Mouse (Mus musculus): ENCODE results near the gene Oscp1. TPM values are rescaled to one million over a fixed set of nuclear protein-coding genes. Genes with fewer than 3 reads are reported as not detected.

Gene Oscp1
- total and polyA plus RNA-seq, 3 experiments = 3.9 to 6.7 (median 5.0) TPM

DNA sequence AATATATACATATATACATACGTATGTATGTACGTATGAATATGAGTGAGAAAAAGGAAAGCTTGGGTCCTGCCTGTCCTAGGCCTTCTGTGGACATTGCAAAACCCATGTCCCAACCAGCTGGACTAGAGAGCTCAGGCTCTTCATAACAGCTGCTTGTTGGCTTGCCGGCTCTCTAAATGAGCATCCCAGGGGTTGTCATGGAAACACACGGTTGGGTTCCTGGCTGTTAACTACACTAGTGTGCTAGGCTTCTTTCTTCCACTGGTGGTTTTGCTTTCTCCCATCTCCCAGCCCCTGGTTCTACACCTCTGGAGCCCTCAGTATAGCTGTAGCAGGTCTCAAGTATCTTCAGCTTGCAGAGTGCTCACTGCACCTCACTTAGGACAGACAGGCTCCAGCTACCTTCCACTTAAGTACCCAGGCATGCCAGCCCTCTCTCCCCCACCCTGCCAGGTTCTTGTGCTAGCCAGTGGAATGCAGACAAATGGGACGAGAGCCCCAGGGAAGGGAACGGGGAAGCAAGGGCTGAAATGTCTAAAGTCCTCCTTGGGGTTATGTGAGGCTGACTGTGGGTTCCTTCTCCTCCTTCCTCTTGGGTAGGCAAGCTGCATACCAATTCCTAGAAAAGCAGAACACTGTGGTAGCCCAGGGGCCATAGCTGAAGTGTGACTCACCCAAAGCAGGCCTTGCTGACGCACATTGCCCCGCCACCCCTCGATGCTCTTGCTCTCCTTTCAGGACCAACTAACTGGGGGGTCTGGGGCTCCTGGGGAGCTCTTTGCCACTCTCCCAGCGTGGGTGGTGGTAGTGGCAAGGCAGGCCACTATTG lies 73.1 kb downstream of the Oscp1 start:
- TF ChIP-seq CHD2 (IDR thresholded peaks at IDR 0.05; ENCODE audit: low read length) (no peak), ELF1 (IDR thresholded peaks at IDR 0.05; ENCODE audit: low read depth, low read length) (no peak), ZNF384 (IDR thresholded peaks at IDR 0.05; ENCODE audit: low read depth, low read length) (no peak), CHD1 (IDR thresholded peaks at IDR 0.05; ENCODE audit: low read depth, low read length) (no peak), JUN (IDR thresholded peaks at IDR 0.05; ENCODE audit: insufficient read depth, low read depth, low read length) (no peak), JUND (conservative IDR thresholded peaks at IDR 0.05; ENCODE audit: low read depth, low read length) (no peak), CTCF (conservative IDR thresholded peaks at IDR 0.05 in 1 of 2, IDR thresholded peaks at IDR 0.05 in 1 of 2; ENCODE audit: low read depth in 2 of 2, low read length in 2 of 2) (no peak), RCOR1 (conservative IDR thresholded peaks at IDR 0.05; ENCODE audit: low read depth, low read length) (no peak), HCFC1 (IDR thresholded peaks at IDR 0.05; ENCODE audit: low read depth, low read length) (no peak), NELFE (IDR thresholded peaks at IDR 0.05; ENCODE audit: low read depth, low read length) (no peak), PAX5 (IDR thresholded peaks at IDR 0.05; ENCODE audit: low read length) (no peak), MAFK (IDR thresholded peaks at IDR 0.05; ENCODE audit: insufficient replicate concordance, low read length) (no peak), KAT2A (IDR thresholded peaks at IDR 0.05; ENCODE audit: insufficient replicate concordance, low read length) (no peak), ZKSCAN1 (IDR thresholded peaks at IDR 0.05; ENCODE audit: borderline replicate concordance, low read depth, low read length) (no peak), POLR2A (IDR thresholded peaks at IDR 0.05; ENCODE audit: low read depth, low read length) (no peak)
- Histone ChIP-seq H3K79me2 (replicated peaks; ENCODE audit: control insufficient read depth, extremely low read depth, insufficient read depth, poor library complexity, severe bottlenecking) (no peaks in the 10 kb centered on the region), H3K4me1 (ENCODE audit: control insufficient read depth in 1 of 2, insufficient read depth in 2 of 2) (peaks cover 0 to 6% of the 10 kb centered on the region in 2 experiments; a peak in 2 of 4 replicates), H3K27me3 (replicated peaks) (no peaks in the 10 kb centered on the region), H3K9me3 (replicated peaks; ENCODE audit: low read length) (no peaks in the 10 kb centered on the region), H3K4me3 (replicated peaks in 1 of 3; ENCODE audit: low read depth in 2 of 3, low read length in 2 of 3, poor library complexity in 1 of 3) (no peak overlapping the region), H3K9ac (ENCODE audit: insufficient read depth, low read depth) (no peak overlapping the region), H3K27ac (ENCODE audit: insufficient read depth, low read depth) (no peak overlapping the region), H3K36me3 (replicated peaks in 1 of 2; ENCODE audit: control insufficient read depth in 1 of 2, insufficient read depth in 1 of 2, low read length in 1 of 2) (peaks cover 83 to 92% of the 10 kb centered on the region in 2 experiments), H3K4me2 (ENCODE audit: insufficient read depth, low read depth, poor library complexity, severe bottlenecking) (no peak overlapping the region)
- dilution Hi-C loops (cut with MboI; ENCODE audit: extremely low pct_ligation_motif_present, extremely low pct_unique_long_range_greater_than_20kb, low sequenced_read_pairs) = no loop called here
- no peak for DNase-seq (ENCODE audit: extremely low read depth)
- in situ Hi-C loops (cut with MboI; ENCODE audit: low pct_ligation_motif_present, low pct_unique_long_range_greater_than_20kb, low sequenced_read_pairs) = no loop called here

DNA sequence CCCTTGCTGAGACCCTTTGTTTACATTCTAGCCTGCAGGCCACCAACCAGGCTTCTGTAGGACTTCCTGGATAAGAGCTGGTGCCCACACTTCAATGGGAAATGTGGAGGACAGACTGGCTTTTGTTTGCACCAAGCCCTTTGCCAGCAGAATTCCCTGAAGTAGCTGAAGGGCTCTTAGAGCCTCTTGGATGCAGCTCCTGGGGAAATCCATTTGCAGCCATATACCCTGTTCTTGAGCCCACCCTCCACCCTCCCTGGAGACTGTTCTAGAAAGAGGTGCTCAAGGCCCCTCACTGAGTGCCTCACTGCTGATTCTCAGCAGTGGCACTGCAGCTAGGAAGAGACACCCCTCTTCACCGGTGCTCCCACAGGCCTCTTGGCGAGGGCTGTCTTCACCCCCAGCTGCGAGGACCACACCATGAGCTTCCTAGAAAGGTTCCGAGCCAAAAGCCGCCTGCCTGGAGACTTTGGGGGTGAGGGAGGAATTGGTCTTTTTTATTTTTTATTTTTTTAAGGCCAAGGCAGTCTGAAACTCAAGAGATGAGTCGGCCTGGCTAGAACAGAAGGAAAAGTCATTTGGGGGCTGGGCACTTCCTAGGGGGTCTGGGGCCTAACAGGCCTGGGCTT lies 74.4 kb downstream of the Oscp1 start:
- in situ Hi-C loops (cut with MboI; ENCODE audit: low pct_ligation_motif_present, low pct_unique_long_range_greater_than_20kb, low sequenced_read_pairs) (no loop called here), dilution Hi-C loops (cut with MboI; ENCODE audit: extremely low pct_ligation_motif_present, extremely low pct_unique_long_range_greater_than_20kb, low sequenced_read_pairs) (no loop called here)
- TF ChIP-seq JUND (conservative IDR thresholded peaks at IDR 0.05; ENCODE audit: low read depth, low read length) (no peak), MAX (IDR thresholded peaks at IDR 0.05; ENCODE audit: low read length) (no peak), POLR2AphosphoS2 (IDR thresholded peaks at IDR 0.05; ENCODE audit: low read depth, low read length) (no peak), E2F4 (IDR thresholded peaks at IDR 0.05; ENCODE audit: insufficient replicate concordance, low read depth, low read length) (no peak), MAZ (IDR thresholded peaks at IDR 0.05; ENCODE audit: low read depth, low read length) (no peak), NELFE (IDR thresholded peaks at IDR 0.05; ENCODE audit: low read depth, low read length) (no peak), TCF12 (IDR thresholded peaks at IDR 0.05; ENCODE audit: low read depth, low read length) (no peak), CHD1 (IDR thresholded peaks at IDR 0.05; ENCODE audit: low read depth, low read length) (no peak), ZKSCAN1 (IDR thresholded peaks at IDR 0.05; ENCODE audit: borderline replicate concordance, low read depth, low read length) (no peak), ZNF384 (IDR thresholded peaks at IDR 0.05; ENCODE audit: low read depth, low read length) (no peak), CTCF (conservative IDR thresholded peaks at IDR 0.05 in 1 of 2, IDR thresholded peaks at IDR 0.05 in 1 of 2; ENCODE audit: low read depth in 2 of 2, low read length in 2 of 2) (no peak), IRF4 (IDR thresholded peaks at IDR 0.05; ENCODE audit: low read depth, low read length) (no peak), USF1 (IDR thresholded peaks at IDR 0.05; ENCODE audit: low read depth, low read length) (no peak), TBP (conservative IDR thresholded peaks at IDR 0.05; ENCODE audit: low read depth, low read length) (no peak)
- Histone ChIP-seq H3K27ac (ENCODE audit: insufficient read depth, low read depth) (no peak overlapping the region), H3K27me3 (replicated peaks) (no peaks in the 10 kb centered on the region), H3K79me2 (replicated peaks; ENCODE audit: control insufficient read depth, extremely low read depth, insufficient read depth, poor library complexity, severe bottlenecking) (no peaks in the 10 kb centered on the region), H3K9me3 (replicated peaks; ENCODE audit: low read length) (no peaks in the 10 kb centered on the region), H3K9ac (ENCODE audit: insufficient read depth, low read depth) (no peak overlapping the region), H3K4me1 (ENCODE audit: control insufficient read depth in 1 of 2, insufficient read depth in 2 of 2) (peaks cover 0 to 13% of the 10 kb centered on the region in 2 experiments; a peak in 2 of 4 replicates), H3K4me2 (ENCODE audit: insufficient read depth, low read depth, poor library complexity, severe bottlenecking) (no peak overlapping the region), H3K4me3 (replicated peaks in 1 of 3; ENCODE audit: low read depth in 2 of 3, low read length in 2 of 3, poor library complexity in 1 of 3) (no peak overlapping the region), H3K36me3 (replicated peaks in 1 of 2; ENCODE audit: control insufficient read depth in 1 of 2, insufficient read depth in 1 of 2, low read length in 1 of 2) (peaks cover 87 to 96% of the 10 kb centered on the region in 2 experiments)
- no peak for DNase-seq (ENCODE audit: extremely low read depth)
